Mouse (Mus musculus) thymus, adult 18-20 months (tissue): ENCODE data around the gene Ilk.

Experiments
- DNase-seq, 2 experiments: peaks; one replicate each; pipeline ENCODE4 v3.0.0; 2022; ENCODE audit warnings: mixed read lengths in 2 of 2

Gene Ilk

DNA sequence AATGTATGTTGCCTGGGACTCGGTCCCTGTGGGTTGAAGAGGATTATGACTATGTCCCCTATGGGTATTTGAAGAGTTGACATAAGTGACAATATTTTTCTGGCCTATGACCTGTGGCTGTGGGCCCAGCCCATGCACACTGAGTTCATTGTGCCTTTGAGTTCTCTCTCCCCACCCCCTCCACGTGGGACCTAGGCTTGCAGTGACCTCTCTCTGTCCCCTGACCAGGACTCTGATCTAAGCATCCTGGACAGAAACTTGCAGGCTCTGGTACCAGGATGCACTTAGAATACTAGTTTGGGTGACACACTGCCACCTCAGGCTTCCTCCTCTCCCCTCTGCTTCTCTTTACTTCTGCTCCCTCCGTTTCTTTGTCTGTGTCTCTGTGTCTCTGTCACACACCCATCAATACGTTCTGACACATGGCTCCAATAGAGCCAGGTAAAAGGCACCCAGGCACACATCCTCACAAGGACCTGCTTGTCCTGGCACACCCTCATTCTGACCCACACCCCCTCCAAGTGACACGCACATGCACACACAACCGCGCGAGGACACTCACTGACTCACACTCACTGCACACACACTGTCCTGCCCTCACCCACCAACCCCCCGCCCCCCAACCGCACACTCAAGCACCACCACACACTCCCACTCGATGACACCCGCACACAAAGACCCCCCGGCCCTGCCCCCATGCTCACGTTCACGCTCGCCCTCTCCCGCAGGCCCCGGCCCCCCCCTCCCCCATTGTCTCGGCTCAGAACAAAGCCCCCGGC lies 50.3 kb downstream of the Ilk start:
- no peak for DNase-seq

DNA sequence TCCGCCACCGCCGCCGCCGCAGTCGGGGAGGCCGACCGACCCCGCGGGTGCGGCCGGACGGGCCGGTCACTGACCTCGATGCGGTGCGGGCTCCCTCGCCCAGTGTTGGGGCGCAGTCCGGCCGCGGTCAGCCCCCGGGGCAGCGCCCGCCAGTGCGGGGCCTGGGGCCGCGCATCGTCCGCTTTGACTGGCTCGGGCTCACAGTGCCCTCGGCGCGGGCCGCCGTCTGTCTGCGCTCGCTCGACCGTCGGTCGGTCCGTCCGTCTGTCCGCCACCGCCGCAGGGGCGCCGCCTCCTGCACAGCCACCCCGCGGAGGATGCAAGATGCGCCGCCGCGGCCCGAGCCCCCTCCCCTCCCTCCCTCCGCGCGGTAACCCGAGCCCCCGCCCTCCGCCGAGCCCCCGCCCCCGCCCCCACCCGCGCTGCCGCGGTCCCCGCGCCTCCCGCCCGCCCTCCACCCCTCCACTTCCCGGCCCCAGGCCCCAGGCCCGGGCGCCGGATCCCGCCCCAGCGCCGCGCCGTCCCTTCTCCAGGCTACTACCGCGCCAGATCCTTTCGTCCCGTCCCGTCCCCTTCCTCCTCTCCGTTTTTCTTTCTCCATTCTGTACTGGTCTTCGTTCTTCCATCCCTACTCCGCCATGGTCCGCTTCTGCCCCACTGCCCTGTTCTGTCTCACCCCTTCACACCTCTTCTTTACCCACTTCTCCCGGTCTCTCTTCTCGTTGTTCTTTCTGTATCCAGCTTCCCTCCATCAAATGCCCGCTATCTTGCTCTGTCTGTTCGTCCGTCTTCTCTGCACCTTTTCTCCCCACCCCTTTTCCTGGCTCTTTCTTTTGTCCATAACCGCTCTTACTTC lies 51.1 kb downstream of the Ilk start, which contains the start of gene Dchs1:
TSS of gene Dchs1 (minus strand) at position 370 of the 856 bp plus-strand sequence.
- no peak for DNase-seq

DNA sequence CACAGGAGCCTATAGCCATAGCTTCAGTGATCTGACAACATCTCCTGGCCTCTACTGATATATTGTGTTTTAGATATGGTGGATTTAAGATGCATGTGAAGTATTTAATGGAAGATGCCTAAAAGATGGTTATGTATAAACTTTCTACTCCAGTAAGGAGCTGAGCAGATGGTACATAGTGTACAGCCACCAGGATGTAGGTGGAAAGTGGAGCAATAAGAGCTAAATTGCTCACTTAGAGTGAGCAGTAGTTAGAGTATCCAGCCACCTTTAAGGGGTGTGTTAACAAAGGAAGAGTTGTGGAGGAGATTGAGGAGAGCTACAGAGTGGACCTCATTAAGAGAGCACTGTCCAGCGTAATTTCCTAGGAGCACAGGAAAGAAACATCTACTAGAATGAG lies 54.8 kb downstream of the Ilk start:
- no peak for DNase-seq
